Mouse (Mus musculus) T-helper 17 cell (primary cell): ENCODE results near the gene Wdr54.

Source experiments
- in situ Hi-C, 2 experiments: fragments of 300-600 bp; cut with MboI, MseI; formaldehyde crosslinking; loops; 1 replicate in 1 of 2; 2 replicates in 1 of 2; pipeline ENCODE4 v1.15.1; 2025; ENCODE audit warnings: high pct_unique_total_duplicates in 2 of 2

Wdr54 gene

DNA sequence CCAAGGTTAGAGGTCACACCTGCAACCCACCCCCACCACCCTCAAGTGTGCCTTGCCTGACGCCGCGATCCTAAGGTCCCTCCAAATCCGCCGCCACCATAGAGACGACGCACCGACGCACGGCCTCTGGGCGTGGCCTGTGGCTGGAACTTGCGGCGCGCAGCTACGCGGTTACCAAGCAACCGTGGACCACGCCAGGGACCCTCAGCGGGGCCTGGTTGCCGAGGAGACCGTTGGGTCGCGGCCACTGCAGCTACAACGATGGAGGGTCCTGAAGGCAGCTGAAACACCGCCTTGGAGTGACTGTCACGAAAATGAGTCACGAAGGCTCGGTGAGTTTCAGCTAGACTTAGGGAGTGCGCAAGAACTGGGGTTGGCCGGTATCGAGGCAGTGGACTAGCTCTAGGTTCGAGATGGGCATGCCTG, at the start of gene Wdr54, which contains the start of gene 1700003E16Rik:
TSS of gene Wdr54 (minus strand) at position 139 of the 426 bp plus-strand sequence.
TSS of gene 1700003E16Rik (plus strand) at position 146 of the 426 bp plus-strand sequence.
- in situ Hi-C loops: no loop called here

- in situ Hi-C loops: no loop called here
Observed at GRCm38 (mm10) chr6:83205851-83206250, 49.7 kb upstream of the Wdr54 start.

DNA sequence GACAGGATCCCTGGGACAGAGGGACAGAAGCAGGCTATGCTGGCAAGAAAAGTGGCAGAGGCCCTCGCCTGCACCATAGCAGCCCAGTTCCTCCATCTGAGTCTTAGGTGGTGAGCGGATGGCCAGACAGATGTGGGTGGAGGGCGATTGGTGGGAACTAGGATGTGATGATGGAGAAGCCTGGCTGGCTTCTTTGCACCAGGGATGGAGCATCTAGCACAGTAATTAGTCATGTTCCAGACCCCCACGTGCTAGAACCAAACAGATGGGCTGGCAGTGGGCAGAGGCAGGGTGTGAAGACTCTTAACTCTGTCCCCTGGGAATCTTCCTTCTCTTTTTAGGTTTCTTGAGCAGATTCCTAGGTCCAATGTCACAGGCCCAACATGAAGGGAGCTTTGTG, 47.1 kb upstream of the Wdr54 start:
- in situ Hi-C loops: no loop called here

DNA sequence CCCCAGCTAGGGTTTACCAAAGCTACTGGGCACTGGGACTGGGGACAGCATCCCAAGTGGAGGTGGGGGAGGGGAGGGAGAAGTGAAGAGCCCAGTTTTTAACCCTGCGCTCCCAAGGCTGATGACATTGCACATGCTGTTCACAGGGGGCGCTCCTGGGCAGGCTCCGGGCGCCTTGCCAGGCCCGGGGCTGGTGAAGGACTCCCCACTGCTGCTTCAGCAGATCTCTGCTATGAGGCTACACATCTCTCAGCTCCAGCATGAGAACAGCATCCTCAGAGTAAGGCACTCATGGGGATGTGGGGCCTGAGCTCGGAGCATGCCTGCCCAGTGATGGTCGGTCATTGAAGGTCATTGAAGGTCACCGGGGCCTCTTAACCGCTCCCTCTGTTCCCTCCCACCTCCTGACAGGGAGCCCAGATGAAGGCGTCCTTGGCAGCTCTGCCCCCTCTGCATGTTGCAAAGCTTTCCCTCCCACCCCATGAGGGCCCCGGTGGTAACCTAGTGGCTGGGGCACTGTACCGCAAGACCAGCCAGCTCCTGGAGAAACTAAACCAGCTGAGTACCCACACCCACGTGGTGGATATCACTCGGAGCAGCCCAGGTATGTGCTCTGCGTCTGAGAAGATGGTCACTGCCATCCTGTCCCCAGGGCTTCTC, 41.3 kb upstream of the Wdr54 start:
- in situ Hi-C loops: loop anchor here in 1 of 2 experiments (10.0 kb wide), 1 partner anchor 187 kb away; no protein-coding TSS in a partner anchor

GRCm38 (mm10) chr6:83193571-83193970, 37.4 kb upstream of the Wdr54 start:
- in situ Hi-C loops: loop anchor here in 1 of 2 experiments (10.0 kb wide), 1 partner anchor 191 kb away; no protein-coding TSS in a partner anchor

- in situ Hi-C loops: no loop called here
Observed at GRCm38 (mm10) chr6:83186946-83187345, 30.7 kb upstream of the Wdr54 start.

GRCm38 (mm10) chr6:83185895-83186861, 30.0 kb upstream of the Wdr54 start:
- in situ Hi-C loops: no loop called here

DNA sequence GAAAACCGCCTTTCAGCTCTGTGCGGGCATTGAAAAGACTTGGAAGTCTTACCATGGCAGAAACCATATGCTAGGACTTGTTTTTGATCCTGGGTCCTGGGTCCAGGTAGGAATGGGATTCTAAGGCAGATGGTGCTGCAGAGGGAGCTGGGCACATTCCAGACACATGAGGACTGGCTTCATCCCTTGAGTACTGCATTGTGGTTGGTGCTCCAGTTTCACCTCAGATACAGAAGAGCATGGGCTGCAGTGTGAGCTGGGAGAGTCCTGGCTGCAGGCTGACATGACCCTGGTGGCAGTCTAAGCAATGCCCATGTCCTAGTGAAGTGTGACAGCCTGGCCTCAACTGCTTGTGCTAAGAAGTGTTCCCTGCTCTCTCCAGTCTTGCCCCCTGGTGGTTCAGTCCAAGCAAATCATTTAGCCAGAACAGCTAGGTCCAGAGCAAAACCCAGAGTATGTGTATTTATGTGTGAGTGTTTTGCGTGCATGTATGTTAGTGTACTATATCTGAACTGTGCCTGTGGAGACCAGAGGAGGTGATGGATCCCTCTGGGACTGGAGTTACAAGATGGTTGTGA, 28.8 kb upstream of the Wdr54 start:
- in situ Hi-C loops: no loop called here

GRCm38 (mm10) chr6:83180605-83181004, 24.4 kb upstream of the Wdr54 start:
- in situ Hi-C loops: no loop called here

DNA sequence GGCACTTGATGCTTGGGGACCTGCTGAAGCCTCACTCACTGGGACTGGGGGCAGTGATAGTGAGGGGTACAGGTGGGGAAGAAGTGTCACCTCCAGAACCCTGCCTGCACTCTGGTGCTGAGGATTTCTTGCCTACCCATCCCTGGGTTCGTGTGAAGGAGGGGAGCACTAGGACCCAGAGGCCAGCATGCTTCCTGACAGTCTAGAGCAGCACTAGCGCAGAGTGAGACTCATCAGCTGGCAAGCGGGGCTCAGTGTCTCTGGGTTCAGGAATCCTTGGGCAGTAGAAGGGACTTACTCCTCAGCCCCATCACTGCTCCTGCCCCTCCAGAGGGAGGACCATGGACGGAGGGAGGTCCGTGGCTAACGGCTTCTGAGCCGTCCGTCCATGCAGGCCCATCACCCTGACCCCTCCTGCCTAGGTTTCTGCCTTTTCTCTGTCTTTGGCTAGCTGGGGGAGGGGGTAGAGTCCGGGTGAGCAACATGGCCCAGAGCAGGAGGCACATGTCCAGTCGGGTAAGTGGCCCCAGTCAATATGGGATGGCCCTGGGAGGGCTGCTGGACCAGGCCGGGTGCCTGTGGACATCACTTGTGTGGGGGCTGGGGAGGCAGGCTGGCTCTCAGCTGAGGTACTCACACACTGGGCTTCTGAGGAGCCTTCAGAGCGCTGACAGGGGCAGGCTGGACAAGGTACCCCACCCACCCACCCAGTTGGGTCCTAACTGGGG, 23.4 kb upstream of the Wdr54 start:
- in situ Hi-C loops: no loop called here

DNA sequence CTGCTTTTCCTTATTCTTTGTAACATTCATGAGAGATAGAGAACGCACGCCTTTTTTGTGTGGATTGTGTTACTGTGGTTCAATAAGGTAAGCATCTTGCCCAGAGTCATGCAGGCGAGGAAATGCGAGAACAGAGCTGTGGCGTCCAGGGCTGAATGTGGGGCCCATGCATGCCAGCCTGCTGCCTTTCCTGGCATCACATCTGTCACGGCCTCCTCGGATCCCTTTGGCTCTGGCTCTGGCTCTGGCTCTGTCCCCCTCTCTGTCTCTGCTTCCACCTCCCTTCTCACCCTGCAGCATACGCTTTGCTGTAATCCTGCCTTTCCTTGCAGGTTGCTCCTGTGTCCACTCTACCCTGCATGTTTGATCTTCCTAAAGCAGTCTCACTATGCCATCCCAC, 19.8 kb upstream of the Wdr54 start:
- in situ Hi-C loops: no loop called here

DNA sequence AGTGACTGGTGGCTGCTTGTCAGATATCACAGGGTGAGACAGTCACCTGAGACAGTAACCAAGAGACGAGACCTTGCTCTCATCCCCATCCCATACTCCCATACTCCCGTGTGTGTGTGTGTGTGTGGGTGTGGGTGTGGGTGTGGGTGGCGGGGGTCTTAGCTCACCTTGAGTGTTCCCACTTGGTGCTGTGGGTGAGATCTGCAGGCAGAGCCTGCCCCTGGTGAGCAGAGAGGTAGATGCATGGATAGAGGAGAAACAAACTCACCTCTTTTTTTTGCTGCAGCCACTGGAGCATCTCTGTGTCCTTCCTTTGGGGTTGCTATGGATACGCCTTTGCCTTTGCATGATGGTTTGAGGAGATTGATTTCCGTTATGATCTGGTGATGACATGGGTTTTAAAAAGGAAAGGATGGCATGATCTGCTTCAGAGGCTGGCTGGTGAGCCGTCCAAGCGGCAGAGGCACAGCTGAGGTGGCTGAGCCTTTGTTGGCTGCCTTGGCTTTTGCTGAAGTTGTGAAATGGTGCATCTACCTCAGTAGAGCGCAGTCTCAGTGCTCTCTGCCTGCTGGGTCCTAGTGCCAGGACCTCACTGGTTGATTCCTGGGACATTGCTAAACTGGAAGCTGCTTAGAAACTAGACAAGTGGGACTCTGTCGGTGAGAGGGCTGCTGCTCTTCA, 16.2 kb upstream of the Wdr54 start:
- in situ Hi-C loops: no loop called here

- in situ Hi-C loops: no loop called here
Observed at GRCm38 (mm10) chr6:83171063-83171462, 14.9 kb upstream of the Wdr54 start.

DNA sequence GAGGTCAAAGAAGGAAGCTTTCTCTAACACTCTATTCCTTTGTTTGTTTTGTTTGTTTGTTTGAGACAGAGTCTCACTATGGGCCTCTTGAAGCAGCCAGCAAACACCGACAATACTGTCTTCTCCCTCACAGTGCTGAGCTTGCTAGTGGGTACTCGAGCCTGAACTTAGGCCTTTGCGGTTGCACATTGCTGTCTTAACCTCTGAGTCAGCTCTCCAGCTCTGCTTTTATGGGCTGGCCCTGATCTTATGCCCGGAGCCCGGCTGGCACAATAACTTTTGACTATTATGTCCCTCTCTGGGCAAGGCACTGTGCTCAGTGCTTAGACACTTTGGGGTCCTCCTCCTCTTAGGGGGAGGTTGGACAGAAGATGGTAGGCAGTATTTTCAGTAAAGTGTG, 13.7 kb upstream of the Wdr54 start:
- in situ Hi-C loops: no loop called here

DNA sequence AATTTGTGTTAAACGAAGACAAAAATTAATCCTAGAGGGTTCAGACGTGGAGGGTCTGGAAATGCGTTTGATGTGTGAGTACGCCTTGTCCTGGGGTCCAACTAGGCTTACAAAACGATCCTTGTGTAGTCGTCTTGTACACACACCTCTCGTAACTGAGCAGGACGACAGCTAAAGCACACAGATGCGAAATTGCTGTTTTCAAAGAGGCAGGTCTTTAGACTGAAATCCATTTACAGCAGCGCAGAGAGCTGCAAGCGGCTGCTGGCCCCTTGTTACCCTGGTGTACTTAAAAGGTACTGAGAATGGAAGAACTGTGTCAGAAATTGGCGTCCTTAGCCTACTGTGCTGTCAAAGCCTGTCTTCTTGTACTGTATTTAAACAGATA, 10.0 kb upstream of the Wdr54 start:
- in situ Hi-C loops: no loop called here

- in situ Hi-C loops: no loop called here
Observed at GRCm38 (mm10) chr6:83165607-83166242, 9.5 kb upstream of the Wdr54 start, which contains the start of gene Dctn1. TSS of gene Dctn1 (plus strand) at chr6:83165920.

DNA sequence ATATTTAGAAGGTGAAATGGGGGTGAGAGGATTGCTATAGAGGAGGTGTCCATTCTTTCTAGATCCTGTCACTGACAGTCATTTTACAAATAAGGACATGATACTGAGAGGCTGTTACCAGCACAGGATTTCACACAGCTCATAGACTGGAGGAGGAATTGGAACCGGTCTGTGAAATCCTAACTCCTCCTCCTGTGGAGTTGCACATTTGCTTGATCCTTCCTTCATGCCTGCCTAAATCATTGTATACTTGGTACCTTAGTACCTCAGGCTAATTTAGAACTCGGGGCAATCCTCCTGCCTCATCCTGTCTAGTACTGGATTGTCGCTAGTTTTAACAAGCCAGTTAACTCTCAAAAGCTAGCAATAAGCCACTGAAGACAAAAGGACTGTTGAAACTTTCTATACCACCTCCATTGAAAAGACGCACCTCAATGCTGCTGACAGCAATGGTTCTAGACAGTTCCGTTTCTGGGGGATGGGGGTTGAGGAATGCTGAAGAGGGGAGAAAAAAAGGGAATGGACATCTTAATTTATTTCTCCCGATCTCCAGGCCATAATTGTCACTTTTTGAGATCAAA, 8.9 kb upstream of the Wdr54 start:
- in situ Hi-C loops: no loop called here

- in situ Hi-C loops: loop anchor here (5.0 kb wide), 3 partner anchors 115 to 160 kb away; no protein-coding TSS in a partner anchor
Observed at GRCm38 (mm10) chr6:83162701-83163100, 6.5 kb upstream of the Wdr54 start.

DNA sequence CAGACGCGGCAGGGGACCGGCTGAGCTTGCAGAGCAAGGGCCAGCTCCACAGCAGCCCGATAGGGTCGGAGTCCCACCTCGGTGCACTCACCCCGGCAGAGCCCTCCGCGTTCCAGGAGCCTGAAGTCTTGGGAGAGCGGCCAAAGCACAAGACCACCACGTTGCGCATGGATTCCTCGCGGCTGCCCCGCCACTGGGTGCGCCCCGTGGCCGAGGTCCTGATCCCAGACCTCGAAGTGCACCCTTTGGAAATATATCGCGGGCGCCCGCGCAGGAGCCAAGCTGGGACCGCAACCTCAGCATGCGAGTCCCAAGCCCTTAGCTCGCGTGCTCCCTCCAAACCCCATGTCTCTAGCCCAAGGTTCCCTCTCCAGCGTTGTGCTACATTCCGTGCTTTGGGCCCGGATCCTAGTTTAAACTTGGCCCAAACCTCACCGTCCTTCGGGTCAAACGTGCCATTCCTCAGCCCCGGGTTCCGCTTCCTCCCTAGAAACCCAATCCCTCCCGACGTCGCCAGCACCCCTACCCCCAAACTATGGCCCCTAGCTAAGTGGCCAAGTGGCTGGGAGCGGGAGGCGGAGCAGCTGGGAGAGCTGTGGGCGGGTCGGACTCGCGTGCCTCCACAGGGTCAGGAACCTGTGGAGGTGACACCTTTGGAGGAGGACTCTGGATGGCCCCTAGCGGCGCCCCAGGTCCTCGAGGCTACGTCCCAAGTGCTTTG, 5.9 kb upstream of the Wdr54 start:
- in situ Hi-C loops: loop anchor here (5.0 kb wide), 3 partner anchors 115 to 160 kb away; no protein-coding TSS in a partner anchor
